Mouse (Mus musculus): ENCODE data around the gene Dennd1b.

DNA sequence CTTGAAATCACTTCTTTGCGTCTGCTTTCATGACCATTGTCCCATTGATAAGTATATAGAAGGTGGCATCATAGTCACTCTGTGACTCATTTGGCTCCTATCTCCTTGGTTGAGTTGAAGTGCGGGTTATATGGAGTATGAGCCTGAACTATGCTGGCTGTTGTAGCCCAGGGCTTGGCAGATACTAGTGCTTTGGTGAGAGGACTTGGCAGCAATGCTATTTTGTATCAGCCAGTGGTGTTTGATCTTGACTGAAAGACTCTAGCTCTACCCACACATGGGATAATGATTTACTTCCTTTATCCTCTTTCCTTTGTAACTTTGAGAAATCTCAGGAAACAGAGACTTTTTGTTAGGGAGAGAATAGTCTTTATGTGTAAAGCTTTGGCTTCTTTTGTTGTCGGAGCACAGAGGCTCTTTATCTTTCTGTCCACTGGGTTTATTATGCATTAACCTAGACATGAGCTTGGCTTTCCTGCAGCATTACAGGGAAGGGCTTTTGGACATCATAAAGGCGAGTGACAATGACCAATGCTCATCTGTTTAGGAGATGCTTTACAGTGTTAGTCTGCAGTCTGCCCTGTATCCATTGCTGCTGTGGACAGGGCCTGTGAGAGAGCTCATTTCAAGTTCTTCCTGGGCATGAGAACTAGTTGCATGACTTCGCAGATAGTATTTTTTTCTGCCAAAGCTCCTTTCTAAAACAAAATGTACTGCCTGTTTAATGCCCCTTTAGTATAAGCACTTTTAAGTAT lies 29.3 kb downstream of the Dennd1b start:
- TF ChIP-seq CTCF (IDR thresholded peaks at IDR 0.05; ENCODE audit: insufficient read depth, low read length) (no peak), POLR2A (IDR thresholded peaks at IDR 0.05; ENCODE audit: borderline replicate concordance, extremely low read depth, low read depth, low read length) (no peak)
